In genomic region chr4:149951201-149951600, GRCm38 (mm10) we compare ENCODE assay signal across 12 mouse cellular contexts. TPM values are rescaled to one million over a fixed set of nuclear protein-coding genes. Genes with fewer than 3 reads are reported as not detected.
A peak's percentile ranks its signal among the peaks of the same experiment; 100 is the strongest.
DNase-seq lines count a peak whose midpoint lies in the region.
"Had no signal": no experiment of that assay in that cellular context is flagged by ENCODE, and none has a peak within 500 bp of the region (broad histone marks: within the 10 kb centered on the region; RNA-seq: fewer than 3 reads in every experiment).

No protein-coding gene starts in this region.

- DNase-seq in gastrocnemius, adult 18-20 months (ENCODE audit: low spot score): peak; percentile 46
- DNase-seq in gastrocnemius, postnatal 10 days: no peak
- DNase-seq in 416B (ENCODE audit: low read depth): peak; percentile 17
- peak; percentile 60 to 70 for DNase-seq in adrenal gland, postnatal 36 days
- DNase-seq in lung, postnatal 10 days: peak; percentile 77
- no peak for DNase-seq in layer of hippocampus, adult 9-11 months
- DNase-seq in kidney, postnatal 25 days: no peak
- DNase-seq in spleen, postnatal 4 days (ENCODE audit: low spot score in 2 of 2): no peak
- DNase-seq: cerebellum, postnatal 14 days; liver, embryonic 13.5 days; midbrain, embryonic 14.5 days; thymus, postnatal 14 days had no signal

RNA-seq across cellular contexts. Expression of gene Spsb1, which starts 3.6 kb away (rescaled TPM):
- 1 to 10 TPM; 5.9 to 9.6 TPM for total RNA-seq in gastrocnemius, adult 18-20 months (2021)
- total RNA-seq in gastrocnemius, postnatal 10 days (2021): 10 to 100 TPM; 18.9 to 21.1 TPM
- total RNA-seq in adrenal gland, postnatal 36 days (2021): 10 to 100 TPM; 21.8 to 52.7 TPM

RNA-seq across cellular contexts. Expression of gene H6pd, which starts 57.6 kb away (rescaled TPM):
- total RNA-seq in gastrocnemius, adult 18-20 months (2021): 10 to 100 TPM; 45.5 to 56.8 TPM
- 10 to 100 TPM; 57.1 to 61.3 TPM for total RNA-seq in gastrocnemius, postnatal 10 days (2021)
- total RNA-seq in adrenal gland, postnatal 36 days (2021): 100 to 1,000 TPM; 152 to 160 TPM

Comparison
In these comparisons a context has a peak if more than half of its experiments do, and no peak if none do; other contexts are left out.
1. DNase-seq: peak in gastrocnemius, adult 18-20 months (single experiment), 416B (single experiment), adrenal gland, postnatal 36 days (2 of 2) and lung, postnatal 10 days (single experiment); none in gastrocnemius, postnatal 10 days (single experiment), layer of hippocampus, adult 9-11 months (single experiment), kidney, postnatal 25 days (0 of 2) and spleen, postnatal 4 days (0 of 2).